Mouse (Mus musculus): ENCODE data around the gene Slc27a2.

- TF ChIP-seq CTCF (IDR thresholded peaks at IDR 0.05; ENCODE audit: control insufficient read depth, insufficient read depth, insufficient read length) (no peak), FOSL1 (IDR thresholded peaks at IDR 0.05; ENCODE audit: insufficient read depth, low read length, poor library complexity, severe bottlenecking) (no peak), MAX (IDR thresholded peaks at IDR 0.05) (no peak), USF1 (IDR thresholded peaks at IDR 0.05; ENCODE audit: low read depth) (no peak)
These were observed 21.6 kb upstream of the Slc27a2 start for GRCm38 (mm10) chr2:126530581-126530980.

Measured in C2C12 (cell line).